Mouse (Mus musculus): ENCODE measurements around the gene Foxg1. TPM values are rescaled to one million over a fixed set of nuclear protein-coding genes. Genes with fewer than 3 reads are reported as not detected.

The Foxg1 gene
- total RNA-seq, 2 experiments from 2014 or later = not detected

DNA sequence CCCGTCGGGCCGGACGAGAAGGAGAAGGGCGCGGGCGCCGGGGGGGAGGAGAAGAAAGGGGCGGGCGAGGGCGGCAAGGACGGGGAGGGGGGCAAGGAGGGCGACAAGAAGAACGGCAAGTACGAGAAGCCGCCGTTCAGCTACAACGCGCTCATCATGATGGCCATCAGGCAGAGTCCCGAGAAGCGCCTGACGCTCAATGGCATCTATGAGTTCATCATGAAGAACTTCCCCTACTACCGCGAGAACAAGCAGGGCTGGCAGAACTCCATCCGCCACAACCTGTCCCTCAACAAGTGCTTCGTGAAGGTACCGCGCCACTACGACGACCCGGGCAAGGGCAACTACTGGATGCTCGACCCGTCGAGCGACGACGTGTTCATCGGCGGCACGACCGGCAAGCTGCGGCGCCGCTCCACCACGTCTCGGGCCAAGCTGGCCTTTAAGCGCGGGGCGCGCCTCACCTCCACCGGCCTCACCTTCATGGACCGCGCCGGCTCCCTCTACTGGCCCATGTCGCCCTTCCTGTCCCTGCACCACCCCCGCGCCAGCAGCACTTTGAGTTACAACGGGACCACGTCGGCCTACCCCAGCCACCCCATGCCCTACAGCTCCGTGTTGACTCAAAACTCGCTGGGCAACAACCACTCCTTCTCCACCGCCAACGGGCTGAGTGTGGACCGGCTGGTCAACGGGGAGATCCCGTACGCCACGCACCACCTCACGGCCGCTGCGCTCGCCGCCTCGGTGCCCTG lies 2.6 kb downstream of the Foxg1 start, which contains the start of gene Gm43517:
Gm43517 (plus strand) TSS at position 299 of the 755 bp plus-strand sequence.
- peak; percentile 56 for ATAC-seq (replicated peaks; ENCODE audit: poor library complexity)

DNA sequence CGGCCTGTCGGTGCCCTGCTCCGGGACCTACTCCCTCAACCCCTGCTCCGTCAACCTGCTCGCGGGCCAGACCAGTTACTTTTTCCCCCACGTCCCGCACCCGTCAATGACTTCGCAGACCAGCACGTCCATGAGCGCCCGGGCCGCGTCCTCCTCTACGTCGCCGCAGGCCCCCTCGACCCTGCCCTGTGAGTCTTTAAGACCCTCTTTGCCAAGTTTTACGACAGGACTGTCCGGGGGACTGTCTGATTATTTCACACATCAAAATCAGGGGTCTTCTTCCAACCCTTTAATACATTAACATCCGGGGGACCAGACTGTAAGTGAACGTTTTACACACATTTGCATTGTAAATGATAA lies 3.2 kb downstream of the Foxg1 start:
- ATAC-seq (replicated peaks; ENCODE audit: poor library complexity) = 0 out of 2 replicates have a peak, but pooled peaks have one; percentile 7

DNA sequence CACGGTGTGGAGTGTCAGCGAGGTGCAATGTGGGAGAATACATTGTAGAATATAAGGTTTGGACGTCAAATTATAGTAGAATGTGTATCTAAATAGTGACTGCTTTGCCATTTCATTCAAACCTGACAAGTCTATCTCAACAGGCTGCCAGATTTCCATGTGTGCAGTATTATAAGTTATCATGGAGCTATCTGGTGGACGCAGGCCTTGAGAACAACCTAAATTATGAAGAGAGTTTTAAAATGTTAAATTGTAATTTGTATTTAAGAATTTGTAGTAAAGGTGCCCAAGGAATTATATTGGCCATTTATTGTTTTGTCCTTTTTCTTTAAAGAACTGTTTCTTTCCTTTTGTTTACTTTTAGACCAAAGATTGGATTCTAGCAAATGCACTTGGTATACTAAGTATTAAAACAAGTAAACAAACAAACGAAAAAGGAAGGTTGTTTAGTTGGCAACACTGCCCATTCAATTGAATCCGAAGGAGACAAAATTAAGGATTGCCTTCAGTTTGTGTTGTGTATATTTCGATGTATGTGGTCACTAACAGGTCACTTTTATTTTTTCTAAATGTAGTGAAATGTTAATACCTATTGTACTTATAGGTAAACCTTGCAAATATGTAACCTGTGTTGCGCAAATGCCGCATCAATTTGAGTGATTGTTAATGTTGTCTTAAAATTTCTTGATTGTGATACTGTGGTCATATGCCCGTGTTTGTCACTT lies 3.8 kb downstream of the Foxg1 start:
- no peak for ATAC-seq (replicated peaks; ENCODE audit: poor library complexity)

DNA sequence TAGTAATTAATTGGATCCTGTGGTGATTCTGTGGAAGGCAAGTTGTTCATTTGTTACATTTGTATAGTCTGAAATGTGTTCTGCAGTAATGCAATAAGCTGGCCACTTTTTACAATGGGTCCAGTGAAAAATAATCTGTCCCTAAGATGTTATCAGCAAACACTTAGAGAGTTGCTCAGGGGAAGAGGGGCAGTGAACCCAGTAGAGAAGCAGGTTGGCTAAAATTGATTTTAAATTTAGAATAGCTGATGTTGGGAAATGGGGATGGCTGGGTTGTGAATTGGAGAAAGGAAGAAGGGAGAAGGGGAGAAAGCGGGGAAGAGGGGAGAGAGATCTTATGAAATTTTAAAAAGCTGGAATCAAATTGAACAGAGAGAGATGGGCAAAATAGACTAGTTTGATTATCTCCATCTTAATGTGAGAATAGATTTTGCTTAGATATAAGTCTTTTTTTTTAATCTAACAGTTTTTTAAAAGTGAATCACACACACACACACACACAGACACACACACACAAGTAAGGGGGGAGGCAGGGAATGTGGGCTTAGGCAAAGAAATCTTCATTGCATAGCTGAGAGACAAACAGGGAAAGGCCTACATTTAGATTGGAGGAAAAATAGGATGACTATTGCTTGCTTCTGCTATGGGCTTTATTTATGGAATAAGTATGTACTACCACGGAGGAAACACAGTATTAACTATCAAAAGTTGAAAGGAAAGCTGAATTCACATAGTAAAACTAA lies 5.6 kb downstream of the Foxg1 start:
- ATAC-seq (replicated peaks; ENCODE audit: poor library complexity) = no peak

DNA sequence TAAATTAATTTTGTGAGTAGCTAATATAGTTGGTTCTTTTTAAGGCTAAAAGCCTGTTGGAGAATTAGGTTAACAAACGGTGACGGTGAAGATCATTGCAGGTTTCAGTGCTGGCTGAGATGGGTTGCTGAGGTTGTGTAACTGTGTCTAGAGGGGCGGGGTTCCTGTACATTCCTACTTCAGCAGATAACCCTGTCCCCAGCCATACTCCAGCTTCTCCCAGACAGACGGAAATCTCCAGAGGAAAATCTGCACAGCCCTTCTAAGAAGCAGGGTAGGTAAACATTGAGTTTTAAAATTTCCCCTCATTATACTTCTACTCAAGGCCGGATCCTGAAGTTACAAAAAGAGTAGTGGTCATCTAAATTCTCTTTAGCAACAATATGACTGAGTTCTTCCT lies 7.2 kb downstream of the Foxg1 start:
- no peak for ATAC-seq (replicated peaks; ENCODE audit: poor library complexity)

DNA sequence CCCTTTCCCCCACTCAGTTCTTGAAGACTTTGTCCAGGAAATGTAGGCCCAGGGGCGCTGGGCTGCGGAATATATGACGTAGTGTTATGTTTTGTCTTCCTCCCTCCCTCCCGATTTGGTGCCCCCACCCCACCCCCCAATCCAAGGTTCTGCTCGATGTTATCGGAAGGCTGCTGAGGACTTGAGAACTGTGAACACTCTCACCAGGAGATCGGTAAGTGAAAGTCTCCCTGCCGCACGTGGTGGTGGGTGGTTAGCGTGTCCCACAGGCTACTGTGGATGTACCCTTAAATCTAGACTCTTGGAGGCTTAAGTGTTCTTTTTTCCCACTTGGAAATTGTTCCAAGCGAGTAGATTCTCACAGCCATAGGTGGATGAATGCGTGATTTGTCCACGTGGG lies 7.8 kb downstream of the Foxg1 start:
- no peak for ATAC-seq (replicated peaks; ENCODE audit: poor library complexity)

DNA sequence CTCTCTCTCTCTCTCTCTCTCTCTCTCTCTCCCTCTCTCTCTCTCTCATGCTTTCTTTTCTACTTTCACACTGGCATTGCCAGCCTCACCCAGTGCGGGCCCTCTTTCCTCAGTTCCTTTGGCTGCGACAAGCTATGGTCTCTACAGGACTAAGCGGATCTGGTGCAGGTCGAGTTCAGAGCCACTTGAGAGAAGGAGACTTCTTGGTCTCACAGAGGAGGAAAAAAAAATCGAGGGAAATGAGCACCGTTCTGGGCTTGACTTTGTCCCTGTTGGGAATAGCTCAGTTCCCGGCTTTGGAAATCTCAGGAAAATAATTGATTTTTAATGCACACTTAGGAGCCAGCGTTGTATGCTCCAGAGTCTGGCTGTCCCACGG lies 8.5 kb downstream of the Foxg1 start:
- no peak for ATAC-seq (replicated peaks; ENCODE audit: poor library complexity)

DNA sequence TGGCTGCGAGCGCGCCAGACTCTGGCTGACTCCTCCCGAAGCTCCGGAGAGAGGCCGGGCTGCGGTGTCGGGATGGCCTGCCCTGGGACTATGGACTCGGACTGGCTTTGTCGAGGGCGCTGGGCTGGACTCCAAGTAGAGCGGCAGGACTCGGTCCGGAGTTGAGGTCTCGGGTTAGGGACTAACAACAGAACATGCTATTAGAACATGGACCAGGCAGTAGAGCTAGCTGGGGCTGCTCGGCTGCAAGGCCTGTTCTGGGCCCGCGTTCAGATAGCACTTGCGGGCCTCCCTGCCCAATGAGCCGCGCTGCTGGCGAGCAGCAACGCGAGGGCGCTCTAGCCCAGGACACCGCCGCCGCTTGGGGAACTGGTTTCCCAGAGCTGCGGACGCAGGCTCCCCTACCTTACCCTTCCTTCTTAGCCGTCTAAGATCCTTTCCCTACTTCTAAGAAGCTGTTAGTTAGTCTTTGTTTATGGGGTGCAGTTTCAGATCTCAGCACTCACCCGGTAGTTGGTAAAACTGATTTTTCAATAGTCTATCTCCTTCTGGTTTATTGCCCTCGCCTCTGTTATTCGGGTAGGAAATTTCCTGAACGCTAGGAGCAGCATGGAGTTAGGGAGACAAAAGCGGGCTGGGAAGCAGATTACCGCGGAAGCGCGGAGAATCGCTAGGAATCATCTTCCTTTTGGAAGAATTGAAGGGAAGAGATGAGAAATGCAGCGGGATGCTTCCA lies 9.0 kb downstream of the Foxg1 start:
- peak; percentile 88 for ATAC-seq (replicated peaks; ENCODE audit: poor library complexity)

DNA sequence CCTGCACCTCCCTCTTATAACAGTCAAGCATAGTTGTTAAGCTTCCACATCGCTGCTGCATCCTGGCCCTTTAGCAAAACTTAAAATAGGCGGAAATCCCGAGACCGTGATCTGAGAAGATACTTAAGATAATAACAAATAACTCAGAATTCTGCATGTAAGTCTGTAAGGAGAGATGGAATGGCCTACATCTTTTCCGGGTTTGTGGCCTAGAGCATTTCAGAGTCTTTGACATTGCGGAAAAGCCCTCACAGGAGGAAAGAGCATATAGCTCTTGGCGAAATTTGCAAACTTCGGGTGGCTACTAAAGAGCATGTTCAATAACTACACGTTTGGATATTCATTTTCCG lies 9.6 kb downstream of the Foxg1 start:
- ATAC-seq (replicated peaks; ENCODE audit: poor library complexity) = no peak

DNA sequence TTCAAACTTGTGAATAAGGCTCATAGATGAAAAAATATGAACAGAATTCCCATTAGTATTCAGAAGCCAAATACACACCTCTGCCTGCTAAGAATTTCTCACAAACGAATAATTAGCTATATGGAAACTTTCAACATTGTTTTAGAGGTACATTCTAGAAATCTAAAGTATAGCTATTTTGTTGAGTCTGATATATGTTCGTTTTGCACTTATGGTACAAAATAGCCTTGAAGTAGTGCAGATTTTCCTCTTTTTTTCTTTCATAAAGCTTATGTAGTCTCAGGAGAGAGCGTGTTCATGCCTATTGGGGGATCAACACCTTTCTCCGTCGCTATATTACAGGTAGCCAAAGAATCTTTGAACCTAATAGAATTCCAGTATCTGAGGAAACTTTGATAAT lies 10.4 kb downstream of the Foxg1 start:
- no peak for ATAC-seq (replicated peaks; ENCODE audit: poor library complexity)

DNA sequence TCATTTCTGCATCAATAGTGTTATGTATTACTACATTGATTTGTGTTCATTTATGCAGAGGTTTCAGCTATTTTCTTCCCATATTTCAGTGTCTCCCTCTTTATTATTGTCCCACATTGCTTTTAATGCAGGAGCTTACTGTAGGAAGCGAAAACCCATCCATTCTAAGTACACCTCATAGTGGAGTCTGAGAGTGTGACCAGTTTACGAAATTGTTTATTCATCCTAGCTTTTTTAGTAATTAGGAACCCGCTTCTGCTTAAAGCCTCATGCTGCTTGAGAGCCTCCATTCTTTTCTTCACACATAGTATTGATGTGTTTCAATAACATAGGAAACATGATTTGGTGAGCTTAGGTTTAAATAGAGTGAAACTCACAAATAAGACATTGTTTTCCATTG lies 11.2 kb downstream of the Foxg1 start:
- ATAC-seq (replicated peaks; ENCODE audit: poor library complexity) = no peak

DNA sequence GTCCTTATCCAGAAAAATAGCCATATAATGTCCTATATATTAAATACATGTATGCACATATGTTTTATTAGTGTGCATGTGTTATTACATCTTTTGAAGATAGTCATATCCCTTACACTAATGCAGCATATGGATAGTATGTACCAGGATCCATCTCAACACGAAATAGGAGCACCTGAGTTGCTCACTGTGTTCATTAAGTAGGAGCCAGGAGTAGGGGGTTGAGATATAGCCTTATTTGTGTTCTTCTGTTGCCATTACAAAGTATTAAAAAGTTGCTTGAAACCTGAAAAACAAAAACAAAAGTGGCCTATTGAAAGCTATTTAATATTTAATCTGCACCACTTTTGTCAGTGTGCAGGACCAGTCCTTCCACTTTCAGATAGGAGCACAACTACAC lies 11.7 kb downstream of the Foxg1 start:
- no peak for ATAC-seq (replicated peaks; ENCODE audit: poor library complexity)

DNA sequence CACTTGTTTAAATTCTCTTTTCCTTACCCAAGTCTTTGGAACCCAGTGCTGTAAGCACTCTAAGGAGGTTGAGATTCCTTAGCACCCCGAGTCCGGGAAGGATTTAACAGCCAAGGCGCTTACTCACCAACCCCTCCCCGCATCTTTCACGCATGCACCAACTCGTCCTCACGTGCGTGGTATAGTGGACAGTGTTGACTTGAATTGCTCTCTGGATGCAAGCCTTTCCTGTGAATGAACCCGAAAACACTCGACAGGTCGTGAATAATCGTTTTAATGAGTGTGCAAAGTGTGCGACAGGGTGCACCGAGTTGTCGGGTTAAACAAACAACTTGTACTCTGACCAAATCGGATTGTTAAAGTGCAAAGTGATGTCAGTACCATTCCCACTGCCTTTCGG lies 12.4 kb downstream of the Foxg1 start:
- no peak for ATAC-seq (replicated peaks; ENCODE audit: poor library complexity)

DNA sequence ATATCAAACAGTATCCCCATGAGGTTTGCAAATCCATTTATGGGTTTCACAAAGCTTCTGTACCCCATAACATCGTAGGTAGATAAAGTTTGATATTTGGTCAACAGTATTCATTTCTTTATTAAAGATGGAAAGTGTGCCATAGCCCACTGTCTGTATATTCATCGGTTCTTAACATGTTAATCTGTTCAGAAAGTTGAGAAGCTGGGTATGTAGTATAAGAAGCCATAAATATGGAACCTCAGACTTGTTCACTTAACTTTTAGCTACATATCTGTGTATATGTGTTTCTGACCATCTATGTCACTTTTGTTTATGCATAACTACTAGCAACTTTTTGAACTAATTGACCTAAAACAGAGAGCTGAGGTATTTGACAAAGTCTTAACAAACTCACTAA lies 13.5 kb downstream of the Foxg1 start:
- ATAC-seq (replicated peaks; ENCODE audit: poor library complexity) = no peak

DNA sequence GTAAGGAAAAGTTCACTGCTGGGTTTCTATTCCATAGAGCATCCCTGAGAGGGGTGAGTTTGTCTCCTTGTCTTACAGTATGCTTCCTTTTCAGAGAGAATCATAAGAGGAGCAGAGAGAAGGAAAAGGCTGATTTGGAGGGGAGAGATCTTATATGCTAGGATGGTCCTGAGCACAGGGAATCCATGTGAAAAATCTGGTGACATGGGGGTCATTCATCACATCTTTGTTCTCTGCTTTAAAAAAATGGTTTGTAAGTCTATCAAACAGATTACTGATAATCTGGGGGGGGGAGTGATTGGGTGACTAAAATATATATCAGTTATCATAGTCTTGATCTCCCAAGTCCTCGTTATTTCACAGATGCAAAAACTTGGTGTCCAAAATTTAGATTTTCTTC lies 14.3 kb downstream of the Foxg1 start:
- no peak for ATAC-seq (replicated peaks; ENCODE audit: poor library complexity)

DNA sequence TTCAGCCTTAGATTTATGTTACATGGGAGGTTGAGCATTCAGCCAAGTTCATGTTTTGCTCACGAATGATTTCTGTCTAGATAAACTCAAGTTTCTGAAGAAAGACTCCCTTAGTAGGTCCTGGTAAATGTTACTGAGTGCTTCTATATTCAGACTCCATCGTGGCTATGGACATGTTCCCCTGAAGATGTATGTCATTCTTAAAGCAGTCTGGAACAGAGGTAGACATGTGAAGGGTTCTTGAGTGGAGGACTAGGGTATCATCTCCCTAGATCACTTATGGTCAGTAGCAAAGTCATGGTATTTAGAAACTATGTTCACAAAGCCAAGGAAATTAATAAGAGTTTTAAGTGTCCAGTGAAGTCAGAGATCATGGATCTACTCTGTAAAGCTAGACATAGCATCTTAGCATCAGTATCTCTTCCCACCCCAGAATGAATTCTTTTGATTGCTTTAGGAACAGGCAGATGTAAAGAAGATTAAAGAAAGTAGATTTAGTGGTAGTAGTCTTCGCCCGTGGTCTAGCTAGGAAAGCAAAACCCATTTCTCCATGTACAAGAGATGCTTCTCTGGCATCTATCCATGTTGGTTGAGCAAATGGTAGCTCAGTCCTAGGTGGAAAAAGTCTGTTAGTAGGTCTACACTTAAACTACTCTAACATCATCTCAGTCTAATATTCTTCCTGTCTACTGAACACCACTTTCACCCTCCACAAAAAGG lies 15.1 kb downstream of the Foxg1 start:
- no peak for ATAC-seq (replicated peaks; ENCODE audit: poor library complexity)

DNA sequence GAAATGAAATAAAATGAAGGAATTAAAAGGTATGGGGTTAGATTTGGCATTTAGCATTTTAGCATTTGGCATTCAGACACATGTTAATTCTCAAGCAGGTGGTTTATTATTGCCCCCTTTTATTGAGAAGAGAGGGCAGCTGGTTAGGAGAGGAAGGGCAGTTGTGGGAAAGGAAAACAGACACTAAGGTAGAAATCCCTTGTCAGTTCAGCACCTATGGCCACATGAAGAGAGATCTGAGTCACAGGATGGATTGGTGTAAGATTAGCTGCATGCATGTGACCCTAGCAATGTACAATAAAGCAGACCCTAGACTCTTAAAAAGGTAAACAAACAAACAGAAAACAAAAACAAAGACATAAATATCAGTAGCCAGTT lies 15.7 kb downstream of the Foxg1 start:
- ATAC-seq (replicated peaks; ENCODE audit: poor library complexity) = no peak

DNA sequence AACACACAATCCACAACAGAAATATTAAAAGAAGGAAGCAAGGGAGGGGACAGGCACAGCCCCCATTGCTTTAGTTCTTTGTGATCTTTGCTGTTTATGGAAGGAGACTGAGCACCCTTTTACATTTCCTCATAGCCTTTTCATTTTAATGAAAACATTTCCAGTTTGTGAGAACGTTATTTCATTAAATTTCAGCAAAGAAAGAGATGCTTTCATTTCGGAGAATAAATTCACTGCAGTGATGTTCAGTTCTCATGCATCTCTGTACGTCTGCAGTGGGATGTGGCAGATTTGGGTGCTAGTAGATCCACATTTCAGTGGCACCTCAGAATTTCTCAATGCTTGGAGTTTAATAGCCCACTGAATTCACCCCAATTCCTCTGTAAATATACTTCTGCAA lies 16.2 kb downstream of the Foxg1 start:
- ATAC-seq (replicated peaks; ENCODE audit: poor library complexity) = no peak

DNA sequence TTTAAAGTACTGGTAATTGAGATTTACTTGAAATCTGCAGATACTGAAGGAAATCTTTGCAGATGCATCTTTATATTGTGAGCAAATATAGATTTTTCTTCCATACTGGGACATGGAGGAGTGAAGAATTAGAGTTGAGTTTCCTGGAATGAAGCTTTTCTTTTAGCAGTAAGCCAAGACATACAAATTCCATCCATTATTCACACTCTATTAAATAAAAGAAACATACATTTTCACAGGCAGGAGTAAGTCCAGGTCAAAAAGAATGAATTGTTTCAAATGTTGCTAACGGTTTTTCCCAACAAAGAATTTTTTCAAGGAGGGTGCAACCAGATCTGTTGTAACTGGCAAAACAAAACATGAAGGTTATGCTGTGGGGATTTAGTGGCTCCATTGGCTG lies 17.2 kb downstream of the Foxg1 start:
- no peak for ATAC-seq (replicated peaks; ENCODE audit: poor library complexity)

DNA sequence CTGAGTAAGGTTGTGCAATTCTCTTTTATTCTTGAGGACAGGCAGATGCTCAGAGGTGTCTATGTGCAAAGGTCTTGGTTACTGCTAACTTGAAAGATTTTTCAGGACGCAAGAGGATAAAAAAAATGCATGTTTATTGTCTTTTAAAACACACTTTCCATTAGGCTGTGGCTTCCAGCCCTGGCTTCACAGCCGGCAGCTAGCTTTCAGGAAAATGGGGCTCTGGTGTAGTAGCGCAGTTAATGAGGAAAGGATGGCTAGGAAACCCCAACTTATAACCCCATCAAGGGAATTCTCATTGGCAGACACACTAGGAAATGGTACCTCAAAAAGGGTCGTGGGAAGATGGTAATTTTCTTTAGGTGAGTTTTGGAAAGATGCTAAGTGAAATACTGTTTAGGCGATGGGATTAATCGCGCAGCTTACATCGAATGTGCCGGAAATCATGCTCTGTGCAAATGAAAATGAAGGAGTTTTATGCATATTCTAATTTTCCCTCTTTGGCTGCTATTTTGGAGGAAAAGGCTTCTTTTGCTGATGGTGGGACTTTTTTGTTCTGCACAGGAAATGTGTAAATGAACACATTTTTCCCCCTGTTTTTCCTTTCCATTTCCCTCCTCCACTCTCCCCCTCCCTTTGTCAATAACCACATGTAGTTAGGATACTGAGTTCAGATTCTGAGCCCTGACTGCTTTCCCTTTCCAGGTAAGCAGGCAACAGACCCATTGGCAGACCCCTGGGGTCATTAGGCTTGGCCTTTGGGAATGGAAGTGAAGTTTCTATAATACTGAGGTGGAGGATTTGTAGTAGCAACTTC lies 17.8 kb downstream of the Foxg1 start:
- no peak for ATAC-seq (replicated peaks; ENCODE audit: poor library complexity)

Data from megakaryocyte progenitor cell, adult 5-6 weeks (primary cell).